Mouse (Mus musculus): ENCODE results near the gene Kmt5a. TPM values are rescaled to one million over a fixed set of nuclear protein-coding genes. Genes with fewer than 3 reads are reported as not detected.

Kmt5a gene
- polyA plus RNA-seq, 1 experiment from 2014 or later: 18.0 TPM

DNA sequence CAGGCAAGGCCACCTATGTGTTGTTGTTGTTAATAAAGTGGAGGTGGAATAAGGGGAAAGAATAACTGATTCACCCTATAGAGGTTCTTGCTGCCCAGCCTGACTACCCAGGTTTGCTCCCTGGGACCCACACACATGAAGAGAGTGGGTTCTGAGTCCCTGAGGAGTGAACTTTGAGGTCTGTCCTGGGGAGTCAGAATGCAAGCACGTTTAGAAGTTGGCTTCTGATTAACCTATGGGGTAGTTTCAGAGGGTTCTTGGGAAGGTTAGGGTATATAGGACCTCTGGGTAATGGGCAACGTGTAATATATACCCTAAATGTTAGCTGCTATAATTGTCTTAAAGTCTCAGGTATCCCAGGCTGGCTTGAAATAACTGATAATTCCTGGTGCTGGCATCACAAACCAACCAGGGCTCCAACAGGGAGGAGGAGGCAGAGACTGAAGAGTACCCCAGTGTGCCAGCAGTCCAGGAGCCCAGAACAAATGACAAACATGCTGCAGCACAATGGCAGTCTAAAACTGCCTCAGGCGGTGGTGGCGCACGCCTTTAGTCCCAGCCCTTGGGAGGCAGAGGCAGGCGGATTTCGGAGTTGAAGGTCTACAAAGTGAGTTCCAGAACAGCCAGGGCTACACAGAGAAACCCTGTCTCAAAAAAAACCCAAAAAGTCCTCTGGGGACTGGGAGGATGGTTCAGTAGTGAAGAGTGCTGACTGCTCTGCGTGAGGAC, 22.7 kb downstream of the Kmt5a start:
- ATAC-seq: no peak
- H3K27ac ChIP-seq (ENCODE audit: low read length): no peak overlapping the region
- no peaks in the 10 kb centered on the region for H3K4me1 ChIP-seq (ENCODE audit: insufficient read depth, low read depth, low read length)
- no peak for DNase-seq (ENCODE audit: low spot score)
- H3K4me3 ChIP-seq (ENCODE audit: low read depth, low read length): no peak overlapping the region
- peaks cover 20% of the 10 kb centered on the region; the same call in 1 of the 2 replicates for H3K36me3 ChIP-seq (ENCODE audit: insufficient read depth, low read length)
- no peaks in the 10 kb centered on the region for H3K27me3 ChIP-seq (replicated peaks; ENCODE audit: insufficient read depth, low read length)
- no peak overlapping the region for H3K9ac ChIP-seq (replicated peaks; ENCODE audit: low read depth)
- H3K9me3 ChIP-seq (ENCODE audit: low read length): no peaks in the 10 kb centered on the region
- no peak overlapping the region for H3K4me2 ChIP-seq (replicated peaks; ENCODE audit: low read depth, low read length)
- no peak for TF ChIP-seq CTCF (IDR thresholded peaks at IDR 0.05)
- TF ChIP-seq EP300 (IDR thresholded peaks at IDR 0.05): no peak
- WGBS: 87% methylated on average over 8 of the region's 8 CpGs

DNA sequence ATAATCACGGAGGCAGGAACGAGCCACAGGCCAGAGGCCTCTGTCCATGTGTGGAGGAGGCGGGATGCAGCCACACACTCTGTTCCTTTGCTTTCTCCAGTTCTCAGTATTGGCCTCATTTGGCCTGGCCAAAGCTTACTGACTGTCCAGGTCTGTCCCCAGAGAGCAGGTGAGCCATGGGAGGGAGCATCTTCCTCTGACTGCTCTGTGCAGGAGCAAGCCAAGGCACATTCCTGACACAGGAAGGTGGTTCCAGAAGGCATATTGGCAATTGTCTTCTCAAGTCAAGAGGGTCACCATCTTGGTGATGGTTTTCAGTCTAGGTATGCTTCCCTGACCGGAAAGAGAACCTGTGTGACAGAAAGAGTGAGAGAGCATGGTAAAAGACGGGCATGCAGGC, 23.7 kb downstream of the Kmt5a start:
- 76% methylated on average over 5 of the region's 5 CpGs for WGBS
- ATAC-seq (no peak), DNase-seq (ENCODE audit: low spot score) (no peak)
- Histone ChIP-seq H3K9ac (replicated peaks; ENCODE audit: low read depth) (no peak overlapping the region), H3K4me3 (ENCODE audit: low read depth, low read length) (no peak overlapping the region), H3K27ac (ENCODE audit: low read length) (no peak overlapping the region), H3K9me3 (ENCODE audit: low read length) (no peaks in the 10 kb centered on the region), H3K36me3 (ENCODE audit: insufficient read depth, low read length) (peaks cover 19% of the 10 kb centered on the region; the same call in 1 of the 2 replicates), H3K4me1 (ENCODE audit: insufficient read depth, low read depth, low read length) (no peaks in the 10 kb centered on the region), H3K4me2 (replicated peaks; ENCODE audit: low read depth, low read length) (no peak overlapping the region), H3K27me3 (replicated peaks; ENCODE audit: insufficient read depth, low read length) (no peaks in the 10 kb centered on the region)
- TF ChIP-seq EP300 (IDR thresholded peaks at IDR 0.05) (no peak), CTCF (IDR thresholded peaks at IDR 0.05) (no peak)

DNA sequence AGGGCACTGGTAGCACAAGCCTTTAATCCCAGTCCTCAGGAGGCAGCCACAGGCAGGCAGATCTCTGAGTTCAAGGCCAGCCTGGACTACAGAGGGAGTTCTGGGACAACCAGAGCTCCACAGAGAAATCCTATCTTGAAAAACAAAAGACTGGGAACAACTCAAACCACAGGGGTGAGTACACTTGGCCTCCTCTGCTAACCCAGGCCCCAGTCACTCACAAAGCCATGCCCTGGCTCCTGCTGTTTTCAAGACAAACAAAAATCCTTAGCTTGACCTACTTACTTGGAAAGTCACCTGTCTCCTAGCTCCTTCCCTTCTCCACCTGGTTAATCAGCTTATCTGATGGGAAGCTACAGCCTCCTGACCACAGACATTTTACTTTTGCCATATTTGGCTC, 25.2 kb downstream of the Kmt5a start:
- DNase-seq (ENCODE audit: low spot score) (no peak), ATAC-seq (no peak)
- Histone ChIP-seq H3K36me3 (ENCODE audit: insufficient read depth, low read length) (peaks cover 14% of the 10 kb centered on the region; the same call in 1 of the 2 replicates), H3K9ac (replicated peaks; ENCODE audit: low read depth) (no peak overlapping the region), H3K27ac (ENCODE audit: low read length) (no peak overlapping the region), H3K4me3 (ENCODE audit: low read depth, low read length) (no peak overlapping the region), H3K4me2 (replicated peaks; ENCODE audit: low read depth, low read length) (no peak overlapping the region), H3K9me3 (ENCODE audit: low read length) (no peaks in the 10 kb centered on the region), H3K27me3 (replicated peaks; ENCODE audit: insufficient read depth, low read length) (no peaks in the 10 kb centered on the region), H3K4me1 (ENCODE audit: insufficient read depth, low read depth, low read length) (no peaks in the 10 kb centered on the region)
- TF ChIP-seq EP300 (IDR thresholded peaks at IDR 0.05): no peak

DNA sequence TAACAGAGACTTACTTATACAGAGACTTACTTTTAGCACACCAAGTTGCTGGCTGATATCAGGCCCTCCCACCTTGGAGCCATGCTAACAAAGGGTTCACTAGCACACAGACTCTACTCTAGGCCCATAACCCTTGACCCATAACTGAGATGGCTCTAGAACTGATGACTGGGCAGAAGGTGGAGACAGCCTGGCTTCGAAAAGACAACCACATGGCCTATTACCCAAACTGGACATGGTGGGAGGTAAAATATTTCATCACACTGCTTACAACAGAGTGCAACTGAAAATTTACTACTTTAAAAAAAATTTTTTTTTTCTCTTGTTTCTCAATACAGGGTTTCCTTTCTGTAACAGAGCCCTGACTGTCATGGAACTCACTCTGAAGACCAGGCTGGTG, 28.0 kb downstream of the Kmt5a start:
- H3K27me3 ChIP-seq (replicated peaks; ENCODE audit: insufficient read depth, low read length): no peaks in the 10 kb centered on the region
- peak; percentile 58 for ATAC-seq
- H3K36me3 ChIP-seq (ENCODE audit: insufficient read depth, low read length): no peaks in the 10 kb centered on the region
- H3K4me3 ChIP-seq (ENCODE audit: low read depth, low read length): no peak overlapping the region
- H3K27ac ChIP-seq (ENCODE audit: low read length): no peak overlapping the region
- no peak overlapping the region for H3K4me2 ChIP-seq (replicated peaks; ENCODE audit: low read depth, low read length)
- no peak overlapping the region for H3K9ac ChIP-seq (replicated peaks; ENCODE audit: low read depth)
- WGBS: 64% methylated on average over 1 of the region's 1 CpGs
- DNase-seq (ENCODE audit: low spot score): peak; percentile 58
- H3K4me1 ChIP-seq (ENCODE audit: insufficient read depth, low read depth, low read length): no peaks in the 10 kb centered on the region
- TF ChIP-seq EP300 (IDR thresholded peaks at IDR 0.05): no peak
- TF ChIP-seq CTCF (IDR thresholded peaks at IDR 0.05): no peak
- H3K9me3 ChIP-seq (ENCODE audit: low read length): no peaks in the 10 kb centered on the region

DNA sequence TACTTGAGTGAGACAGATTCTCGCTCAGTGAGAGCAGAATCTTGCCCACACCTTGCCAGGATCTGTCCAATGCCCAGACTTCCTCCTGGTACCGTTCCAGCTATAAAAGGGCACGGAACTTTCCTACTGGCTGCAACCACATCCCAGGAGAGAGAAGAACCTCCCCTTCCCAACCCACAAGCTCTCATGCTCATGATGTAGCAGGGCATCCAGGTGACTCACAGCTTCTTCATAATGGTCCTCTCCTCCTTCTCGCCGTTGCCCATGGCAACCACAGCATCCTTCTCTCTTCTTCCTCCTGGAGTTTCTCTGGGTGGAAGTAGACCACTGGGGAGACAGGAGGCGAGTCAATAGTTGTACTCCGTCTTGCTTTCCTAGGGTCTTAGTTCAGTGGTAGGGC, 28.6 kb downstream of the Kmt5a start:
- Histone ChIP-seq H3K4me2 (replicated peaks; ENCODE audit: low read depth, low read length) (no peak overlapping the region), H3K9me3 (ENCODE audit: low read length) (no peaks in the 10 kb centered on the region), H3K4me1 (ENCODE audit: insufficient read depth, low read depth, low read length) (no peaks in the 10 kb centered on the region), H3K36me3 (ENCODE audit: insufficient read depth, low read length) (no peaks in the 10 kb centered on the region), H3K9ac (replicated peaks; ENCODE audit: low read depth) (no peak overlapping the region), H3K4me3 (ENCODE audit: low read depth, low read length) (no peak overlapping the region), H3K27me3 (replicated peaks; ENCODE audit: insufficient read depth, low read length) (no peaks in the 10 kb centered on the region), H3K27ac (ENCODE audit: low read length) (no peak overlapping the region)
- TF ChIP-seq EP300 (IDR thresholded peaks at IDR 0.05) (no peak), CTCF (IDR thresholded peaks at IDR 0.05) (no peak)
- no peak for ATAC-seq
- WGBS: 92% methylated on average over 7 of the region's 7 CpGs
- DNase-seq (ENCODE audit: low spot score): no peak

DNA sequence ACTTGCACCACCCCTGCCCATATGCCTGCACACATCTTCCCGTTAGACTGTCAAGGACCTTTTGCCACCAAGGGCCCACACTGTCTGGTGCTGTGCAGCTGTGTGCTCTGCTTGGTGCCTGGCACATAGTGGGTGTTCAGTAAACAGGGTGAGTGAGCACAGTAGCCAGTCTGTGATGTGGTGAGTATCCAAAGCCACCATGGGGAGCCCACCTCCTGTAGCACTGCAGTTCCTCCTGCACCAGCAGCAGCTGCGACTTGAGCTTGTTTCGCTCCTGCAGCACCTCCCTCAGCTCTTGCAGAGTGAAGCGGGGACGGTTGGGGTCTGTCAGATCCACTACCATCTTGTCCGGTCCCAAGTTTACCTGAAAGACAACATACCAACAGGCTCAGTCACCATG, 29.8 kb downstream of the Kmt5a start:
- no peaks in the 10 kb centered on the region for H3K27me3 ChIP-seq (replicated peaks; ENCODE audit: insufficient read depth, low read length)
- no peak overlapping the region for H3K4me2 ChIP-seq (replicated peaks; ENCODE audit: low read depth, low read length)
- ATAC-seq: no peak
- H3K36me3 ChIP-seq (ENCODE audit: insufficient read depth, low read length): no peaks in the 10 kb centered on the region
- no peak overlapping the region for H3K4me3 ChIP-seq (ENCODE audit: low read depth, low read length)
- H3K27ac ChIP-seq (ENCODE audit: low read length): no peak overlapping the region
- no peak overlapping the region for H3K9ac ChIP-seq (replicated peaks; ENCODE audit: low read depth)
- H3K4me1 ChIP-seq (ENCODE audit: insufficient read depth, low read depth, low read length): no peaks in the 10 kb centered on the region
- no peak for TF ChIP-seq EP300 (IDR thresholded peaks at IDR 0.05)
- no peak for TF ChIP-seq CTCF (IDR thresholded peaks at IDR 0.05)
- no peak for DNase-seq (ENCODE audit: low spot score)
- WGBS: 93% methylated on average over 6 of the region's 6 CpGs
- no peaks in the 10 kb centered on the region for H3K9me3 ChIP-seq (ENCODE audit: low read length)

All from lung, postnatal 0 days (tissue).